Mouse (Mus musculus): Measurements from ENCODE around the gene Ahnak2.

Gene Ahnak2

GRCm38 (mm10) chr12:112795466-112796104, 6.9 kb downstream of the Ahnak2 start:
- peak; percentile 30 for DNase-seq

- DNase-seq = no peak
These were observed 7.5 kb downstream of the Ahnak2 start for GRCm38 (mm10) chr12:112794998-112795397.

- no peak for DNase-seq
These were observed 8.1 kb downstream of the Ahnak2 start for GRCm38 (mm10) chr12:112794356-112794816.

GRCm38 (mm10) chr12:112793601-112794355, 8.7 kb downstream of the Ahnak2 start:
- peak; percentile 36 for DNase-seq

GRCm38 (mm10) chr12:112791026-112791425, 11.4 kb downstream of the Ahnak2 start:
- DNase-seq = no peak

GRCm38 (mm10) chr12:112774481-112774880, 28.0 kb downstream of the Ahnak2 start:
- DNase-seq = no peak

- no peak for DNase-seq
These were observed 28.4 kb downstream of the Ahnak2 start for GRCm38 (mm10) chr12:112774026-112774425.

- DNase-seq = no peak
These were observed 29.1 kb downstream of the Ahnak2 start for GRCm38 (mm10) chr12:112773366-112773765.

- DNase-seq = no peak
These were observed 30.2 kb downstream of the Ahnak2 start for GRCm38 (mm10) chr12:112772306-112772705.

- DNase-seq = no peak
These were observed 32.1 kb downstream of the Ahnak2 start for GRCm38 (mm10) chr12:112770396-112770795.

- no peak for DNase-seq
These were observed 32.7 kb downstream of the Ahnak2 start for GRCm38 (mm10) chr12:112769751-112770150.

GRCm38 (mm10) chr12:112769031-112769430, 33.4 kb downstream of the Ahnak2 start:
- no peak for DNase-seq

- no peak for DNase-seq
These were observed 34.3 kb downstream of the Ahnak2 start for GRCm38 (mm10) chr12:112768166-112768565.

- no peak for DNase-seq
These were observed 35.2 kb downstream of the Ahnak2 start for GRCm38 (mm10) chr12:112767036-112767890.

- DNase-seq = no peak
These were observed 35.9 kb downstream of the Ahnak2 start for GRCm38 (mm10) chr12:112766586-112766985.

- DNase-seq = no peak
These were observed 37.5 kb downstream of the Ahnak2 start for GRCm38 (mm10) chr12:112764991-112765390.

- DNase-seq = no peak
These were observed 38.3 kb downstream of the Ahnak2 start for GRCm38 (mm10) chr12:112764141-112764540.

GRCm38 (mm10) chr12:112763176-112763575, 39.3 kb downstream of the Ahnak2 start:
- no peak for DNase-seq

GRCm38 (mm10) chr12:112762018-112762417, 40.4 kb downstream of the Ahnak2 start:
- no peak for DNase-seq

- no peak for DNase-seq
These were observed 41.0 kb downstream of the Ahnak2 start for GRCm38 (mm10) chr12:112761411-112761810.

GRCm38 (mm10) chr12:112760154-112760926, 42.1 kb downstream of the Ahnak2 start, which contains the start of gene Pld4:
Pld4 (plus strand) TSS chr12:112760655.
- peak; percentile 29 for DNase-seq

GRCm38 (mm10) chr12:112759471-112759870, 43.0 kb downstream of the Ahnak2 start:
- DNase-seq = no peak

Data from liver (tissue).